Mouse (Mus musculus) MEL (cell line): ENCODE data around the gene Rras2. TPM values are rescaled to one million over a fixed set of nuclear protein-coding genes. Genes with fewer than 3 reads are reported as not detected.

Experiments used
- DNase-seq: peaks from one replicate; pipeline ENCODE4 v3.0.0; 2011; ENCODE audit warnings: low read depth, low spot score
- H3K27ac ChIP-seq: 2 replicates; pipeline ENCODE4 v1.5.1; 2012; ENCODE audit warnings: low read depth, mild to moderate bottlenecking, control low read depth, low read length, moderate library complexity; ENCODE audit not compliant: control insufficient read depth
- H3K27me3 ChIP-seq, 2 experiments: fragments of 150-350 bp in 1 of 2; sonication (generic) in 1 of 2; 2 replicates each; pipeline ENCODE4 v1.6.1; 2012; ENCODE audit warnings: low read length in 2 of 2, mild to moderate bottlenecking in 2 of 2, improper control_type of control experiment in 1 of 2, moderate library complexity in 1 of 2; ENCODE audit not compliant: insufficient read depth in 2 of 2, control insufficient read depth in 1 of 2
- H3K36me3 ChIP-seq, 2 experiments: 2 replicates each; pipeline ENCODE4 v1.6.1; 2012 to 2014; ENCODE audit warnings: low read length in 2 of 2, improper control_type of control experiment in 1 of 2, inconsistent platforms in 1 of 2, mild to moderate bottlenecking in 1 of 2; ENCODE audit not compliant: insufficient read depth in 2 of 2, control insufficient read depth in 1 of 2
- H3K4me1 ChIP-seq, 2 experiments: fragments of 150-350 bp in 1 of 2; sonication (generic) in 1 of 2; 2 replicates each; pipeline ENCODE4 v1.6.1; 2012; ENCODE audit warnings: low read length in 2 of 2, improper control_type of control experiment in 1 of 2, mild to moderate bottlenecking in 1 of 2; ENCODE audit not compliant: insufficient read depth in 2 of 2, control insufficient read depth in 1 of 2
- H3K4me3 ChIP-seq, 2 experiments: fragments of 150-350 bp in 1 of 2; sonication (generic) in 1 of 2; 2 replicates each; pipeline ENCODE4 v1.5.1; 2012; ENCODE audit warnings: low read depth in 2 of 2, low read length in 2 of 2, mild to moderate bottlenecking in 2 of 2, moderate library complexity in 2 of 2, control low read depth in 1 of 2, improper control_type of control experiment in 1 of 2; ENCODE audit not compliant: control insufficient read depth in 1 of 2, insufficient read depth in 1 of 2
- H3K79me2 ChIP-seq: 2 replicates; pipeline ENCODE4 v1.6.1; 2012; ENCODE audit warnings: mild to moderate bottlenecking, low read length, moderate library complexity; ENCODE audit not compliant: control insufficient read depth, poor library complexity, insufficient read depth
- H3K9ac ChIP-seq: 2 replicates; pipeline ENCODE4 v1.6.1; 2012; ENCODE audit warnings: low read depth, mild to moderate bottlenecking, control low read depth, low read length, moderate library complexity; ENCODE audit not compliant: control insufficient read depth, poor library complexity, severe bottlenecking
- H3K9me3 ChIP-seq: fragments of 150-350 bp; sonication (generic); replicated peaks from 2 replicates; pipeline ENCODE4 v1.6.1; 2012; ENCODE audit warnings: mild to moderate bottlenecking, low read length, improper control_type of control experiment, moderate library complexity; ENCODE audit not compliant: insufficient read depth
- CHD1 ChIP-seq: IDR thresholded peaks from 2 replicates; pipeline ENCODE4 v1.6.1; 2012; ENCODE audit warnings: low read depth, mild to moderate bottlenecking, inconsistent platforms, low read length, improper control_type of control experiment
- CTCF ChIP-seq, 3 experiments: IDR thresholded peaks in 2 of 3; conservative IDR thresholded peaks in 1 of 3; 2 replicates each; pipeline ENCODE4 v1.5.1; 2011 to 2012; ENCODE audit warnings: low read length in 3 of 3, low read depth in 2 of 3, mild to moderate bottlenecking in 2 of 3, improper control_type of control experiment in 1 of 3, inconsistent platforms in 1 of 3, mixed read lengths in 1 of 3, moderate library complexity in 1 of 3; ENCODE audit not compliant: control insufficient read depth in 1 of 3, insufficient read depth in 1 of 3, poor library complexity in 1 of 3, severe bottlenecking in 1 of 3
- E2F4 ChIP-seq: IDR thresholded peaks from 2 replicates; pipeline ENCODE4 v1.6.1; 2011; ENCODE audit warnings: low read depth, low read length, improper control_type of control experiment, borderline replicate concordance
- EP300 ChIP-seq, 2 experiments: IDR thresholded peaks; 2 replicates each; pipeline ENCODE4 v1.6.1; 2011; ENCODE audit warnings: improper control_type of control experiment in 2 of 2, low read length in 2 of 2, low read depth in 1 of 2, mild to moderate bottlenecking in 1 of 2
- ETS1 ChIP-seq: IDR thresholded peaks from 2 replicates; pipeline ENCODE4 v1.6.1; 2012; ENCODE audit warnings: low read depth, mild to moderate bottlenecking, inconsistent platforms, low read length, improper control_type of control experiment, moderate library complexity
- MAX ChIP-seq: IDR thresholded peaks from 2 replicates; pipeline ENCODE4 v1.6.1; 2011; ENCODE audit warnings: low read length, improper control_type of control experiment
- MAZ ChIP-seq: IDR thresholded peaks from 2 replicates; pipeline ENCODE4 v1.6.1; 2012; ENCODE audit warnings: low read depth, mild to moderate bottlenecking, inconsistent platforms, low read length, improper control_type of control experiment
- MEF2A ChIP-seq: IDR thresholded peaks from 2 replicates; pipeline ENCODE4 v1.6.1; 2014; ENCODE audit warnings: low read depth, mild to moderate bottlenecking, inconsistent platforms, low read length, improper control_type of control experiment; ENCODE audit not compliant: poor library complexity, insufficient replicate concordance, severe bottlenecking; ENCODE audit errors: extremely low read depth
- POLR2A ChIP-seq, 2 experiments: IDR thresholded peaks; 2 replicates each; pipeline ENCODE4 v1.6.1; 2011 to 2012; ENCODE audit warnings: low read length in 2 of 2, mild to moderate bottlenecking in 2 of 2, control low read depth in 1 of 2, improper control_type of control experiment in 1 of 2, low read depth in 1 of 2, moderate library complexity in 1 of 2; ENCODE audit not compliant: control insufficient read depth in 1 of 2, insufficient read depth in 1 of 2, poor library complexity in 1 of 2
- POLR2AphosphoS2 ChIP-seq: IDR thresholded peaks from 2 replicates; pipeline ENCODE4 v1.6.1; 2011; ENCODE audit warnings: low read length, improper control_type of control experiment
- USF2 ChIP-seq, 2 experiments: IDR thresholded peaks; 2 replicates each; pipeline ENCODE4 v1.6.1; 2011 to 2012; ENCODE audit warnings: improper control_type of control experiment in 2 of 2, low read length in 2 of 2, borderline replicate concordance in 1 of 2, inconsistent platforms in 1 of 2, low read depth in 1 of 2, mild to moderate bottlenecking in 1 of 2; ENCODE audit not compliant: insufficient read depth in 1 of 2
- ZKSCAN1 ChIP-seq: IDR thresholded peaks from 2 replicates; pipeline ENCODE4 v1.6.1; 2012; ENCODE audit warnings: low read depth, mild to moderate bottlenecking, inconsistent platforms, low read length, improper control_type of control experiment, moderate library complexity
- ZMIZ1 ChIP-seq: IDR thresholded peaks from 2 replicates; pipeline ENCODE4 v1.6.1; 2012; ENCODE audit warnings: low read depth, mild to moderate bottlenecking, inconsistent platforms, low read length, improper control_type of control experiment, moderate library complexity
- ZNF384 ChIP-seq: IDR thresholded peaks from 2 replicates; pipeline ENCODE4 v1.6.1; 2012; ENCODE audit warnings: low read depth, mild to moderate bottlenecking, inconsistent platforms, low read length, improper control_type of control experiment
- polyA plus RNA-seq, 2 experiments: library from polyadenylated mRNA; stranded (reverse) in 1 of 2; unstranded in 1 of 2; fragments of >175 nt in 1 of 2; fragments of >200 nt in 1 of 2; gene quantifications; 2 replicates each; pipeline versions ENCODE4 v1.2.1 to v1.2.4; 2012; ENCODE audit warnings: low replicate concordance in 2 of 2, low read depth in 1 of 2; ENCODE audit not compliant: insufficient read length in 2 of 2, insufficient read depth in 1 of 2, missing spikeins in 1 of 2
- total RNA-seq: library from RNA; depleted of rRNA; stranded (reverse); fragments of 300-350 nt; gene quantifications from 2 replicates; pipeline ENCODE4 v1.2.3, GENCODE M21; 2012

The Rras2 gene
- total and polyA plus RNA-seq, 3 experiments, result not detected

GRCm38 (mm10) chr7:114043929-114044549 is 73.5 kb downstream of the Rras2 start:
- Histone ChIP-seq H3K9me3 (no peaks in the 10 kb centered on the region), H3K9ac (no peak overlapping the region), H3K27me3 (no peaks in the 10 kb centered on the region), H3K4me1 (no peaks in the 10 kb centered on the region), H3K79me2 (no peaks in the 10 kb centered on the region), H3K27ac (no peak overlapping the region), H3K36me3 (no peaks in the 10 kb centered on the region), H3K4me3 (no peak overlapping the region)
- DNase-seq, result peak; percentile 24
- TF ChIP-seq MEF2A (no peak), ZKSCAN1 (no peak), USF2 (IDR thresholded peaks at IDR 0.05; ENCODE audit: borderline replicate concordance in 1 of 2, insufficient read depth in 1 of 2, low read depth in 1 of 2, low read length in 2 of 2) (no peak), POLR2AphosphoS2 (no peak), E2F4 (no peak), POLR2A (IDR thresholded peaks at IDR 0.05; ENCODE audit: control insufficient read depth in 1 of 2, insufficient read depth in 1 of 2, low read depth in 1 of 2, low read length in 2 of 2, poor library complexity in 1 of 2) (no peak), CHD1 (no peak), CTCF (IDR thresholded peaks at IDR 0.05 in 2 of 3, conservative IDR thresholded peaks at IDR 0.05 in 1 of 3; ENCODE audit: control insufficient read depth in 1 of 3, insufficient read depth in 1 of 3, low read depth in 2 of 3, low read length in 3 of 3, poor library complexity in 1 of 3, severe bottlenecking in 1 of 3) (no peak), MAZ (no peak), ZMIZ1 (no peak), ZNF384 (no peak), EP300 (IDR thresholded peaks at IDR 0.05; ENCODE audit: low read depth in 1 of 2, low read length in 2 of 2) (no peak), ETS1 (no peak)

DNA sequence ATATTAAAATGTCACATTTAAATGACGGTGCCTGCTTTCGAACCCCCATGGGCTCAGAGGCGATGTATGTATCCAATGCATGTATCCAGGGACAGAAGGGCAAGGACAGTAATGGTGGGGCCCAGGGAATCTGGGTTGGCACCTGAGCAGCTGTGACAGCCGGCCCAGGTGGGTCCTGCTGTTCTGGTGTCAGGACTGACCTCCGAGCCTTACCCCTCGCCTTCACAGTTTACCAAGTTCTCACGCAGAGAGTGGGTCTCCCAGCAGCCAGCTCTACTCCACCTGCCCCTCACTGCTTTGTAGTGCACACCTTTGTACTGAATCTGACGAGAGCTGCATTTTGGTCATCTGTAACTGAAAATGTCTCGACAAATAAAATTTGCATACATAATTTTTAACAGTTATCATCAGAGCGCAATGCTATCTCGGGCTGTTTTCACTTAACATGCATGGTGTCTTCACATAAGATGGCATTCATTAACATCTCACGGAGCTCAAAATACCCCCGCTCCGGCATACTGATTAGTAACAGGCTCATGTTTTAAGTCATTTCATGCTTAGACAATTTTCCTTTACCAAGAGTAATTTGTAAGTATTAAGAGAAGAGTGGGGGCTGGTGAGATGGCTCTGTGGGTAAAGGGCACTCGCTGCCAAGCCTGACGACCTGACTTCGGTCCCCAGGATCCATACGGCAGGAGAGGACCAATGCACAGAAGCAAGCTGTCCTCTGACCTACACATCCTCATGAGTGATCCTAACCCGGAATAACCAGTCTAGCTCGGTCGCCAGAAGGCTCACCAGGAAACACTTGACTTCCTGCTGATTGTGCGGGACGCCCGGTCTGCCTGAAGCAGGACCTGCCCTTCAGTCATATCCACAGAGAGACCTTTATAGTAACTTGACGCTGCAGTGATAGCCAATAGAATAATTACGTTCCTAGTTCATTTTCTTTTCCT is 74.3 kb downstream of the Rras2 start:
- H3K27ac ChIP-seq, result no peak overlapping the region
- no peaks in the 10 kb centered on the region for H3K27me3 ChIP-seq
- no peak overlapping the region for H3K4me3 ChIP-seq
- H3K36me3 ChIP-seq, result no peaks in the 10 kb centered on the region
- DNase-seq, result no peak
- H3K79me2 ChIP-seq, result no peaks in the 10 kb centered on the region
- H3K9ac ChIP-seq, result no peak overlapping the region
- no peaks in the 10 kb centered on the region for H3K4me1 ChIP-seq
- TF ChIP-seq ZNF384 (no peak), MAX (no peak), ZKSCAN1 (no peak), CTCF (IDR thresholded peaks at IDR 0.05 in 2 of 3, conservative IDR thresholded peaks at IDR 0.05 in 1 of 3; ENCODE audit: control insufficient read depth in 1 of 3, insufficient read depth in 1 of 3, low read depth in 2 of 3, low read length in 3 of 3, poor library complexity in 1 of 3, severe bottlenecking in 1 of 3) (no peak)
- no peaks in the 10 kb centered on the region for H3K9me3 ChIP-seq
